Mouse (Mus musculus): ENCODE data around the gene Gm20850. TPM values are rescaled to one million over a fixed set of nuclear protein-coding genes. Genes with fewer than 3 reads are reported as not detected.
"Not testable (repeated sequence)": the region's sequence is repeated elsewhere in the genome, so short reads cannot be mapped to it uniquely, and the experiment has no call there.

The Gm20850 gene
- not detected for total RNA-seq (2021)

- intact Hi-C loops (cut with DNase I) = not testable (repeated sequence)
Measured at GRCm38 (mm10) chrY:75715022-75715421, at the start of gene Gm20850. Gene Gm20850 (plus strand): TSS chrY:75715322.

More at GRCm38 (mm10) chrY:75715022-75715421, at the start of gene Gm20850:
- DNase-seq = not testable (repeated sequence)
